Mouse (Mus musculus) spleen, postnatal 0 days (tissue): ENCODE measurements around the gene Rint1. TPM values are rescaled to one million over a fixed set of nuclear protein-coding genes. Genes with fewer than 3 reads are reported as not detected.

Source experiments
- polyA plus RNA-seq: library from polyadenylated mRNA; unstranded; fragments of >200 nt; fragmentation: Nextera tagmentation; extraction: Ambion mirVana; gene quantifications from 2 replicates; pipeline ENCODE4 v1.2.1, GENCODE M21; 2015

Gene Rint1
- polyA plus RNA-seq, result 23.8 and 27.4 TPM in 2 replicates

GRCm38 (mm10) chr5:23787536-23788389, at the start of gene Rint1:
Gene Rint1 (plus strand): TSS chr5:23787711.

GRCm38 (mm10) chr5:23782931-23783877, 4.3 kb upstream of the Rint1 start, which contains the start of gene Pus7:
Gene Pus7 (minus strand): TSS chr5:23783711.

GRCm38 (mm10) chr5:23843674-23844530, 56.4 kb downstream of the Rint1 start, which contains the start of gene Tomm7:
Gene Tomm7 (minus strand): TSS chr5:23844161.

Other genes starting within 250 kb of the Rint1 start
- gene Srpk2, start 103.1 kb upstream of the Rint1 start, polyA plus RNA-seq, result 22.4 and 31.5 TPM in 2 replicates
- gene Pus7, start 4.0 kb upstream of the Rint1 start, polyA plus RNA-seq, result 17.4 and 17.5 TPM in 2 replicates
- gene Tomm7, start 56.5 kb downstream of the Rint1 start, polyA plus RNA-seq, result 103 and 107 TPM in 2 replicates
- gene Fam126a, start 243.0 kb downstream of the Rint1 start, polyA plus RNA-seq, result 59.5 and 63.8 TPM in 2 replicates